Mouse (Mus musculus) heart, adult 10 weeks (tissue): ENCODE results near the gene Rerg. TPM values are rescaled to one million over a fixed set of nuclear protein-coding genes. Genes with fewer than 3 reads are reported as not detected.

Experiments
- polyA plus RNA-seq: library from polyadenylated mRNA; stranded (reverse); fragments of 350-450 nt; fragmentation: Illumina TruSeq; extraction: RNeasy Lipid Tissue Mini Kit (QIAGEN cat#74804); gene quantifications from one replicate; pipeline ENCODE4 v1.2.3, GENCODE M21; 2014; ENCODE audit warnings: low read depth, low replicate concordance

Gene Rerg
- polyA plus RNA-seq = 2.4 TPM

DNA sequence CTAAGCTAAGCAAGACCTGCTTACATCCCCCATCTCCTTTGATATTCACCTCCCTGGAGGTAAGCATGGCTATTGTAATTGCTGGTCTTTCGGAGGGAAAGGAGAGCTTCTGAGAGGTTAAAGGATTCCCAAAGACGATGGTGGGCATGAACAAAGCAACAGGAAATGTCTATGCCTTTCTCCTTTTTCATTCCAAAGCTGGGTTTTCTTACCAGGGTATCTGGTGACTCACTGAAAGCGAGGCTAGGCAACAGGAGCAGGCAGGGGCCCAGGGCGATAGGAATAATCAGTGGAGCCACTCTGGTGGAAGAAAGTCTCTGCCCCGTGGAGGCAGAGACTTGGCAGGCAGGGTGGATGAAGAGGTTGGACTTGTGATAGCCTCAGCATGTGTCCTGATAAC, at the start of gene Rerg:
Gene Rerg (minus strand): TSS at position 272 of the 400 bp plus-strand sequence.

Other genes with a start within 250 kb of the Rerg start
- 0.55 TPM for gene Erp27, start 248.3 kb downstream of the Rerg start, polyA plus RNA-seq
- gene Pde6h, start 246.7 kb downstream of the Rerg start, polyA plus RNA-seq = not detected
- gene Arhgdib, start 228.6 kb downstream of the Rerg start, polyA plus RNA-seq = 37.2 TPM
- 3.5 TPM for gene Ptpro, start 81.8 kb upstream of the Rerg start, polyA plus RNA-seq